ENCODE assay signal across 9 mouse cellular contexts in the genomic region with DNA sequence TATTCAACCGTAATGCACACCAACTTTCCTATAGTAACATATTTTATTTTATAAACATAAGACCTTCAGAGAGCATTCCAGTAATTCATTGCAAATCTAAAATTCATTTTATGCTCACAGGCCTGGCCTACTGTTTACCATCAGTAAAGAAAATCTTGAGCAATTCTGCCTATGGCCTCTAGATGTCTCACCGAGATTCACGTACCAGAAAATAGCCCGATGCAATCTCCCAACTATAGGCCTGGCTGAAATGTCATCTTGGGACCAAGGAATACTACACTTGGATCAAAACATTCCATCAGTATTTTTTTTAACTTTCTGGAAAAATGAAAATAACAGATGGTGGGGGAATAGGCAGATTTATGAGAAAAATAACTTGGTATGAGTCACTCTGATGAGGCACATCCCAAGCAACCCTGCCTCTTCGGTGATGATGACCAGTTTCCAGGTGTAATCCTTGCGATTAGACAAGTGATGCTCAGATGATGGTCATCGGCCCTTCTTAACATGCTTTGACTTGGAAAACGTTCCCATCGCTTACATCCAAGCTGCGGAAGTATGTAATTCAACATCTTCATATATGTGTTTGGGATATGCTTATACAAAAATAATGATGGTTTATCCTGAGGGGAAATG.
DNase-seq lines count a peak whose midpoint lies in the region; ATAC-seq lines count a peak whose summit lies in the region.
"Had no signal": no experiment of that assay in that cellular context is flagged by ENCODE, and none has a peak within 500 bp of the region (broad histone marks: within the 10 kb centered on the region; RNA-seq: fewer than 3 reads in every experiment).

No protein-coding gene starts in this region.

- peak; percentile 67; the same call in 1 of the 2 replicates for ATAC-seq in forebrain, embryonic 13.5 days
- no peak for ATAC-seq in erythroblast, adult 5-6 weeks (replicated peaks; ENCODE audit: low FRiP score, poor library complexity, severe bottlenecking)

- DNase-seq in heart, adult 18-20 months = peak; percentile 2 to 38
- DNase-seq in heart, postnatal 36 days = no peak
- DNase-seq in ovary, postnatal 14 days (ENCODE audit: low spot score) = peak; percentile 6
- DNase-seq in ovary, postnatal 36 days (ENCODE audit: low spot score) = no peak
- DNase-seq in lung, postnatal 14 days = peak; percentile 14
- no peak for DNase-seq in thymus, postnatal 14 days

- H3K9ac ChIP-seq in forebrain, embryonic 13.5 days = no peak overlapping the region
- H3K9ac ChIP-seq: limb, embryonic 12.5 days had no signal

- peaks cover 14% of the 10 kb centered on the region for H3K4me1 ChIP-seq in forebrain, embryonic 13.5 days

- no peaks in the 10 kb centered on the region for H3K36me3 ChIP-seq in forebrain, embryonic 13.5 days (ENCODE audit: poor library complexity, severe bottlenecking)
- H3K36me3 ChIP-seq: limb, embryonic 12.5 days had no signal

- no peaks in the 10 kb centered on the region for H3K27me3 ChIP-seq in forebrain, embryonic 13.5 days
- H3K27me3 ChIP-seq: limb, embryonic 12.5 days had no signal

- 59% methylated on average over 10 of the region's 10 CpGs for WGBS in forebrain, embryonic 13.5 days

- no peaks in the 10 kb centered on the region for H3K9me3 ChIP-seq in forebrain, embryonic 13.5 days (replicated peaks)
- H3K9me3 ChIP-seq: limb, embryonic 12.5 days had no signal

- no peak overlapping the region for H3K4me2 ChIP-seq in forebrain, embryonic 13.5 days
- H3K4me2 ChIP-seq: limb, embryonic 12.5 days had no signal

- H3K4me3 ChIP-seq in forebrain, embryonic 13.5 days = no peak overlapping the region
- H3K4me3 ChIP-seq: limb, embryonic 12.5 days had no signal

- H3K27ac ChIP-seq in forebrain, embryonic 13.5 days = no peak overlapping the region
- H3K27ac ChIP-seq: limb, embryonic 12.5 days had no signal

- intact Hi-C loops in heart, postnatal 36 days (cut with DNase I) = loop anchor here (2.0 to 5.0 kb wide), 4 partner anchors 166 to 916 kb away; no protein-coding TSS in a partner anchor

Comparison
In these comparisons a context has a peak if more than half of its experiments do, and no peak if none do; other contexts are left out.
1. DNase-seq: peak in heart, adult 18-20 months (2 of 2), ovary, postnatal 14 days (single experiment) and lung, postnatal 14 days (single experiment); none in heart, postnatal 36 days (0 of 2), ovary, postnatal 36 days (single experiment) and thymus, postnatal 14 days (single experiment).